ENCODE assay signal across 17 mouse cellular contexts in the genomic region with DNA sequence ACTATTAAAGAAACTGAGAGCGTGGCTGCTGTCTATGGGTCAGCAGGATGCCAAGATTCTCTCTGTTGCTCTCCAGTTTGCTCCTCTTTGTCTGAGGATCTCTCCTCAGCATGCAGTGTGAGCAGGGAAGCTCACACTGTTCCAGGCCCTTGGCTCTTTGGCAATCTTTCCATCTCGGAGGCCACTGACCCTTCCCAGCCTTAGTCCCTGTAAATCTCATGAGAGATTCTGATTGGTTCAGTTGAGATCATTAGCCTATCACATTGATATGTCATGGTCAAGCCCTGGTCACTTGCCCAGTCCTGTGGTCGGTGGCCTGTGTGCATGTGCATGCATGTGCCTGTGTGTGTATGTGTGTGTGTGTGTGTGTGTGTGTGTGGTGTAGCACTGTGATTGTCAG.
"Had no signal": no experiment of that assay in that cellular context is flagged by ENCODE, and none has a peak within 500 bp of the region (broad histone marks: within the 10 kb centered on the region; RNA-seq: fewer than 3 reads in every experiment).

No protein-coding gene starts in this region.

- H3K27me3 ChIP-seq: intestine, embryonic 15.5 days; limb, embryonic 12.5 days; limb, embryonic 15.5 days; lung, embryonic 15.5 days; midbrain, embryonic 12.5 days; neural tube, embryonic 13.5 days had no signal

- ATAC-seq: intestine, embryonic 15.5 days; midbrain, embryonic 16.5 days had no signal

- H3K4me2 ChIP-seq: intestine, embryonic 15.5 days; limb, embryonic 12.5 days; limb, embryonic 15.5 days; liver, embryonic 11.5 days; lung, embryonic 15.5 days; midbrain, embryonic 12.5 days; neural tube, embryonic 13.5 days had no signal

- H3K9me3 ChIP-seq: intestine, embryonic 15.5 days; limb, embryonic 12.5 days; limb, embryonic 15.5 days; lung, embryonic 15.5 days; midbrain, embryonic 12.5 days; neural tube, embryonic 13.5 days had no signal

- H3K4me1 ChIP-seq: intestine, embryonic 15.5 days; limb, embryonic 15.5 days; midbrain, embryonic 12.5 days had no signal

- H3K9ac ChIP-seq: intestine, embryonic 15.5 days; limb, embryonic 12.5 days; limb, embryonic 15.5 days; liver, embryonic 14.5 days; liver, postnatal 0 days; lung, embryonic 15.5 days; midbrain, embryonic 12.5 days; neural tube, embryonic 13.5 days had no signal

- DNase-seq: left cerebral cortex, postnatal 4 days; liver, postnatal 0 days; lung, postnatal 4 days; retina, postnatal 1 day; thymus, adult 18-20 months; thymus, postnatal 36 days had no signal

- H3K27ac ChIP-seq: intestine, embryonic 15.5 days; limb, embryonic 12.5 days; limb, embryonic 15.5 days; liver, embryonic 14.5 days; lung, embryonic 15.5 days; midbrain, embryonic 12.5 days; neural tube, embryonic 13.5 days; stomach, postnatal 0 days had no signal

- H3K4me3 ChIP-seq: intestine, embryonic 15.5 days; limb, embryonic 12.5 days; limb, embryonic 15.5 days; lung, embryonic 15.5 days; midbrain, embryonic 12.5 days; myocyte; neural tube, embryonic 13.5 days had no signal

- H3K36me3 ChIP-seq: intestine, embryonic 15.5 days; limb, embryonic 12.5 days; limb, embryonic 15.5 days; lung, embryonic 15.5 days; midbrain, embryonic 12.5 days; neural tube, embryonic 13.5 days had no signal
